Mouse (Mus musculus) MEL (cell line): ENCODE measurements around the gene Nexn. TPM values are rescaled to one million over a fixed set of nuclear protein-coding genes. Genes with fewer than 3 reads are reported as not detected.

Experiments used
- DNase-seq: peaks from one replicate; pipeline ENCODE4 v3.0.0; 2011; ENCODE audit warnings: low read depth, low spot score
- H3K27ac ChIP-seq: 2 replicates; pipeline ENCODE4 v1.5.1; 2012; ENCODE audit warnings: low read depth, mild to moderate bottlenecking, control low read depth, low read length, moderate library complexity; ENCODE audit not compliant: control insufficient read depth
- H3K27me3 ChIP-seq, 2 experiments: fragments of 150-350 bp in 1 of 2; sonication (generic) in 1 of 2; 2 replicates each; pipeline ENCODE4 v1.6.1; 2012; ENCODE audit warnings: low read length in 2 of 2, mild to moderate bottlenecking in 2 of 2, improper control_type of control experiment in 1 of 2, moderate library complexity in 1 of 2; ENCODE audit not compliant: insufficient read depth in 2 of 2, control insufficient read depth in 1 of 2
- H3K36me3 ChIP-seq, 2 experiments: 2 replicates each; pipeline ENCODE4 v1.6.1; 2012 to 2014; ENCODE audit warnings: low read length in 2 of 2, improper control_type of control experiment in 1 of 2, inconsistent platforms in 1 of 2, mild to moderate bottlenecking in 1 of 2; ENCODE audit not compliant: insufficient read depth in 2 of 2, control insufficient read depth in 1 of 2
- H3K4me1 ChIP-seq, 2 experiments: fragments of 150-350 bp in 1 of 2; sonication (generic) in 1 of 2; 2 replicates each; pipeline ENCODE4 v1.6.1; 2012; ENCODE audit warnings: low read length in 2 of 2, improper control_type of control experiment in 1 of 2, mild to moderate bottlenecking in 1 of 2; ENCODE audit not compliant: insufficient read depth in 2 of 2, control insufficient read depth in 1 of 2
- H3K4me3 ChIP-seq, 2 experiments: fragments of 150-350 bp in 1 of 2; sonication (generic) in 1 of 2; 2 replicates each; pipeline ENCODE4 v1.5.1; 2012; ENCODE audit warnings: low read depth in 2 of 2, low read length in 2 of 2, mild to moderate bottlenecking in 2 of 2, moderate library complexity in 2 of 2, control low read depth in 1 of 2, improper control_type of control experiment in 1 of 2; ENCODE audit not compliant: control insufficient read depth in 1 of 2, insufficient read depth in 1 of 2
- H3K79me2 ChIP-seq: 2 replicates; pipeline ENCODE4 v1.6.1; 2012; ENCODE audit warnings: mild to moderate bottlenecking, low read length, moderate library complexity; ENCODE audit not compliant: control insufficient read depth, poor library complexity, insufficient read depth
- H3K9ac ChIP-seq: 2 replicates; pipeline ENCODE4 v1.6.1; 2012; ENCODE audit warnings: low read depth, mild to moderate bottlenecking, control low read depth, low read length, moderate library complexity; ENCODE audit not compliant: control insufficient read depth, poor library complexity, severe bottlenecking
- H3K9me3 ChIP-seq: fragments of 150-350 bp; sonication (generic); replicated peaks from 2 replicates; pipeline ENCODE4 v1.6.1; 2012; ENCODE audit warnings: mild to moderate bottlenecking, low read length, improper control_type of control experiment, moderate library complexity; ENCODE audit not compliant: insufficient read depth
- BHLHE40 ChIP-seq: IDR thresholded peaks from 2 replicates; pipeline ENCODE4 v1.6.1; 2012; ENCODE audit warnings: low read depth, mild to moderate bottlenecking, inconsistent platforms, low read length, improper control_type of control experiment, borderline replicate concordance
- CHD1 ChIP-seq: IDR thresholded peaks from 2 replicates; pipeline ENCODE4 v1.6.1; 2012; ENCODE audit warnings: low read depth, mild to moderate bottlenecking, inconsistent platforms, low read length, improper control_type of control experiment
- E2F4 ChIP-seq: IDR thresholded peaks from 2 replicates; pipeline ENCODE4 v1.6.1; 2011; ENCODE audit warnings: low read depth, low read length, improper control_type of control experiment, borderline replicate concordance
- ELF1 ChIP-seq: IDR thresholded peaks from 2 replicates; pipeline ENCODE4 v1.6.1; 2014; ENCODE audit warnings: low read depth, mild to moderate bottlenecking, inconsistent platforms, low read length, improper control_type of control experiment, moderate library complexity
- EP300 ChIP-seq, 2 experiments: IDR thresholded peaks; 2 replicates each; pipeline ENCODE4 v1.6.1; 2011; ENCODE audit warnings: improper control_type of control experiment in 2 of 2, low read length in 2 of 2, low read depth in 1 of 2, mild to moderate bottlenecking in 1 of 2
- ETS1 ChIP-seq: IDR thresholded peaks from 2 replicates; pipeline ENCODE4 v1.6.1; 2012; ENCODE audit warnings: low read depth, mild to moderate bottlenecking, inconsistent platforms, low read length, improper control_type of control experiment, moderate library complexity
- GABPA ChIP-seq: IDR thresholded peaks from 2 replicates; pipeline ENCODE4 v1.6.1; 2012; ENCODE audit warnings: low read depth, mild to moderate bottlenecking, inconsistent platforms, low read length, improper control_type of control experiment, moderate library complexity
- MAFK ChIP-seq: IDR thresholded peaks from 2 replicates; pipeline ENCODE4 v1.6.1; 2011; ENCODE audit warnings: low read depth, mild to moderate bottlenecking, low read length, improper control_type of control experiment, borderline replicate concordance
- MAX ChIP-seq: IDR thresholded peaks from 2 replicates; pipeline ENCODE4 v1.6.1; 2011; ENCODE audit warnings: low read length, improper control_type of control experiment
- MXI1 ChIP-seq: IDR thresholded peaks from 2 replicates; pipeline ENCODE4 v1.6.1; 2011; ENCODE audit warnings: mild to moderate bottlenecking, low read depth, low read length, improper control_type of control experiment
- MYC ChIP-seq: IDR thresholded peaks from 2 replicates; pipeline ENCODE4 v1.6.1; 2011; ENCODE audit warnings: low read depth, mild to moderate bottlenecking, low read length, improper control_type of control experiment, moderate library complexity
- NRF1 ChIP-seq: IDR thresholded peaks from 2 replicates; pipeline ENCODE4 v1.6.1; 2014; ENCODE audit warnings: low read depth, mild to moderate bottlenecking, inconsistent platforms, low read length, improper control_type of control experiment, moderate library complexity; ENCODE audit not compliant: poor library complexity, insufficient read depth, severe bottlenecking
- POLR2A ChIP-seq, 2 experiments: IDR thresholded peaks; 2 replicates each; pipeline ENCODE4 v1.6.1; 2011 to 2012; ENCODE audit warnings: low read length in 2 of 2, mild to moderate bottlenecking in 2 of 2, control low read depth in 1 of 2, improper control_type of control experiment in 1 of 2, low read depth in 1 of 2, moderate library complexity in 1 of 2; ENCODE audit not compliant: control insufficient read depth in 1 of 2, insufficient read depth in 1 of 2, poor library complexity in 1 of 2
- POLR2AphosphoS5 ChIP-seq: IDR thresholded peaks from 2 replicates; pipeline ENCODE4 v1.6.1; 2012; ENCODE audit warnings: low read depth, borderline replicate concordance, mild to moderate bottlenecking, inconsistent platforms, low read length, moderate library complexity, mixed read lengths
- RCOR1 ChIP-seq: IDR thresholded peaks from 2 replicates; pipeline ENCODE4 v1.6.1; 2012; ENCODE audit warnings: low read depth, mild to moderate bottlenecking, inconsistent platforms, low read length, improper control_type of control experiment
- SMC3 ChIP-seq: IDR thresholded peaks from 2 replicates; pipeline ENCODE4 v1.6.1; 2011; ENCODE audit warnings: low read depth, low read length, improper control_type of control experiment
- TAL1 ChIP-seq: IDR thresholded peaks from 2 replicates; pipeline ENCODE4 v1.6.1; 2012; ENCODE audit warnings: mild to moderate bottlenecking, inconsistent platforms, low read length, moderate library complexity, mixed read lengths
- TBP ChIP-seq: IDR thresholded peaks from 2 replicates; pipeline ENCODE4 v1.8.0; 2011; ENCODE audit warnings: low read depth, low read length, improper control_type of control experiment
- UBTF ChIP-seq: IDR thresholded peaks from 2 replicates; pipeline ENCODE4 v1.6.1; 2012; ENCODE audit warnings: low read depth, mild to moderate bottlenecking, inconsistent platforms, low read length, improper control_type of control experiment, moderate library complexity, borderline replicate concordance; ENCODE audit not compliant: insufficient read depth
- USF1 ChIP-seq: IDR thresholded peaks from 2 replicates; pipeline ENCODE4 v1.6.1; 2014; ENCODE audit warnings: low read depth, mild to moderate bottlenecking, inconsistent platforms, low read length, improper control_type of control experiment, moderate library complexity
- USF2 ChIP-seq, 2 experiments: IDR thresholded peaks; 2 replicates each; pipeline ENCODE4 v1.6.1; 2011 to 2012; ENCODE audit warnings: improper control_type of control experiment in 2 of 2, low read length in 2 of 2, borderline replicate concordance in 1 of 2, inconsistent platforms in 1 of 2, low read depth in 1 of 2, mild to moderate bottlenecking in 1 of 2; ENCODE audit not compliant: insufficient read depth in 1 of 2
- ZC3H11A ChIP-seq: IDR thresholded peaks from 2 replicates; pipeline ENCODE4 v1.6.1; 2012; ENCODE audit warnings: low read depth, mild to moderate bottlenecking, inconsistent platforms, low read length, improper control_type of control experiment
- ZNF384 ChIP-seq: IDR thresholded peaks from 2 replicates; pipeline ENCODE4 v1.6.1; 2012; ENCODE audit warnings: low read depth, mild to moderate bottlenecking, inconsistent platforms, low read length, improper control_type of control experiment
- polyA plus RNA-seq, 2 experiments: library from polyadenylated mRNA; stranded (reverse) in 1 of 2; unstranded in 1 of 2; fragments of >175 nt in 1 of 2; fragments of >200 nt in 1 of 2; gene quantifications; 2 replicates each; pipeline versions ENCODE4 v1.2.1 to v1.2.4; 2012; ENCODE audit warnings: low replicate concordance in 2 of 2, low read depth in 1 of 2; ENCODE audit not compliant: insufficient read length in 2 of 2, insufficient read depth in 1 of 2, missing spikeins in 1 of 2
- total RNA-seq: library from RNA; depleted of rRNA; stranded (reverse); fragments of 300-350 nt; gene quantifications from 2 replicates; pipeline ENCODE4 v1.2.3, GENCODE M21; 2012

The Nexn gene
- total and polyA plus RNA-seq, 3 experiments: 0.19 to 0.96 TPM; not detected in 1

DNA sequence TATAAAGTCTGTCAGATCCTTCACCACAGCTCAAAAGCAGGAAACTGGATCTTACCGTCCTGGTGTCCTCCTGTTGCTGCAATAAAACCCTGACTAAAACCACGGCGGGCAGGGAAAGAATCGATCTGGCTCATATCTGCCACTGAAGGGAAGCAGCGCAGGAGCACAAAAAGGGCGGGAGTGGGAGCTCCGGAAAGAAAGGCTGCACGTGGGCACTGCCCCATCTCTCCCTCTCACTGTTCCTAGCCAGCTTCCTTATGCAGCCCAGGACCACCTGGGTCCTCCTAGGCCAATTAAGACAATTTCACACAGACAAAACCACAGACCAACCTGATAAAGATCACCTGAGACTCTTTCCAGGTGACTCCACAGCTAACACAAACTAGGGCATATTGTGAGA, 4.7 kb downstream of the Nexn start:
- Histone ChIP-seq H3K27me3 (no peaks in the 10 kb centered on the region), H3K27ac (no peak overlapping the region; the same call in 1 of the 2 replicates), H3K9ac (peak overlapping the region; percentile 45), H3K36me3 (peaks cover 0 to 15% of the 10 kb centered on the region in 2 experiments; a peak in 2 of 4 replicates), H3K4me1 (peaks cover 0 to 13% of the 10 kb centered on the region in 2 experiments; a peak in 2 of 4 replicates), H3K4me3 (peak overlapping the region; percentile 42 to 63), H3K9me3 (no peaks in the 10 kb centered on the region), H3K79me2 (no peaks in the 10 kb centered on the region)
- peak; percentile 62 for DNase-seq
- TF ChIP-seq ETS1 (0 out of 2 replicates have a peak, but pooled peaks have one; percentile 24), UBTF (no peak), TAL1 (no peak), MAX (peak; percentile 89), MXI1 (peak; percentile 75), USF1 (peak; percentile 26; the same call in 1 of the 2 replicates), E2F4 (peak; percentile 57; the same call in 1 of the 2 replicates), NRF1 (no peak; the same call in 1 of the 2 replicates), GABPA (no peak), MYC (peak; percentile 53; the same call in 1 of the 2 replicates)

DNA sequence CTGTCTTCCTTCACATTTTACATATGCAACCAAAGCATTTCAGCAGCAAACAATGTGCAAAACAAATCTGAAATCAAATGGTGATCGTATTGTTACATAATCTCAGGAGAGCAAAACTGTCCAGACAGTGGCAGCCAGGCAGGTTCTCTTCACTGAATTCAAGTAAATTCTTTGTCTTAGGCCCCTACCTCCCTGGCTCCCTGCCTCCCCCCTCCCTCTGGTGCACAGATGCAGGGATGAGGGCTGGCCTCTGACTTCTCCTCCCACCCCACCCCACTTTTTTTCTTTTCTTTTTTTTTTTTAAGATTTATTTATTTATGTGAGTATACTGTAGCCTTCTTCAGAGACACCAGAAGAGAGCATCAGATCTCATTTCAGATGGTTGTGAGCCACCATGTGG, 5.8 kb downstream of the Nexn start:
- DNase-seq: no peak
- no peak overlapping the region for H3K9ac ChIP-seq
- no peak for TF ChIP-seq EP300 (IDR thresholded peaks at IDR 0.05; ENCODE audit: low read depth in 1 of 2, low read length in 2 of 2)
- TF ChIP-seq CHD1: no peak
- no peak for TF ChIP-seq GABPA
- no peak for TF ChIP-seq BHLHE40
- no peak for TF ChIP-seq MAX
- TF ChIP-seq ZNF384: no peak
- TF ChIP-seq ELF1: no peak
- no peak for TF ChIP-seq ZC3H11A
- no peak for TF ChIP-seq RCOR1
- TF ChIP-seq USF2 (IDR thresholded peaks at IDR 0.05; ENCODE audit: borderline replicate concordance in 1 of 2, insufficient read depth in 1 of 2, low read depth in 1 of 2, low read length in 2 of 2): no peak
- no peak for TF ChIP-seq ETS1
- TF ChIP-seq E2F4: no peak
- TF ChIP-seq MAFK: no peak
- TF ChIP-seq SMC3: no peak
- no peak for TF ChIP-seq TBP
- no peak for TF ChIP-seq POLR2AphosphoS5
- TF ChIP-seq POLR2A (IDR thresholded peaks at IDR 0.05; ENCODE audit: control insufficient read depth in 1 of 2, insufficient read depth in 1 of 2, low read depth in 1 of 2, low read length in 2 of 2, poor library complexity in 1 of 2): no peak
- TF ChIP-seq TAL1: no peak
- H3K9me3 ChIP-seq: no peaks in the 10 kb centered on the region
- H3K36me3 ChIP-seq: peaks cover 0 to 15% of the 10 kb centered on the region in 2 experiments; a peak in 2 of 4 replicates
- no peaks in the 10 kb centered on the region for H3K79me2 ChIP-seq
- no peaks in the 10 kb centered on the region for H3K27me3 ChIP-seq
- H3K27ac ChIP-seq: no peak overlapping the region
- H3K4me1 ChIP-seq: peaks cover 0 to 13% of the 10 kb centered on the region in 2 experiments; a peak in 2 of 4 replicates
- no peak overlapping the region for H3K4me3 ChIP-seq
